Mouse (Mus musculus) embryonic facial prominence, embryonic 11.5 days (tissue): ENCODE data around the gene Polr2f. TPM values are rescaled to one million over a fixed set of nuclear protein-coding genes. Genes with fewer than 3 reads are reported as not detected.

ENCODE experiments used
- ATAC-seq: fragments of 200-750 bp; cut with Nextera tagmentation; replicated peaks from 2 replicates; pipeline ENCODE4 v1.8.0; 2017; ENCODE audit warnings: low read depth; ENCODE audit not compliant: insufficient number of reproducible peaks, low FRiP score, low TSS enrichment
- DNase-seq: peaks from one replicate; pipeline ENCODE4 v3.0.0-alpha.2; 2015; ENCODE audit warnings: low spot score
- H3K27ac ChIP-seq: fragments of 300-500 bp; sonication (generic); replicated peaks from 2 replicates; pipeline ENCODE4 v1.5.1; 2014; ENCODE audit warnings: mild to moderate bottlenecking, low read depth, low read length, control low read depth
- H3K27me3 ChIP-seq: fragments of 300-500 bp; sonication (generic); 2 replicates; pipeline ENCODE4 v1.6.1; 2014; ENCODE audit warnings: mild to moderate bottlenecking, low read length, moderate library complexity, mixed read lengths; ENCODE audit not compliant: control insufficient read depth, insufficient read depth
- H3K36me3 ChIP-seq: fragments of 300-500 bp; sonication (generic); replicated peaks from 2 replicates; pipeline ENCODE4 v1.6.1; 2014; ENCODE audit warnings: low read depth, mild to moderate bottlenecking, low read length, moderate library complexity, mixed read lengths; ENCODE audit not compliant: control insufficient read depth, insufficient read depth
- H3K4me1 ChIP-seq: fragments of 300-500 bp; sonication (generic); 2 replicates; pipeline ENCODE4 v1.6.1; 2014; ENCODE audit warnings: low read length, mixed read lengths; ENCODE audit not compliant: control insufficient read depth, insufficient read depth
- H3K4me2 ChIP-seq: fragments of 300-500 bp; sonication (generic); 2 replicates; pipeline ENCODE4 v1.6.1; 2014; ENCODE audit warnings: low read depth, mild to moderate bottlenecking, control low read depth, low read length, moderate library complexity
- H3K4me3 ChIP-seq: fragments of 300-500 bp; sonication (generic); 2 replicates; pipeline ENCODE4 v1.5.1; 2014; ENCODE audit warnings: low read depth, low read length, control low read depth
- H3K9ac ChIP-seq: fragments of 300-500 bp; sonication (generic); replicated peaks from 2 replicates; pipeline ENCODE4 v1.6.1; 2014; ENCODE audit warnings: mild to moderate bottlenecking, control low read depth, low read length
- H3K9me3 ChIP-seq: fragments of 300-500 bp; sonication (generic); replicated peaks from 2 replicates; pipeline ENCODE4 v1.6.1; 2016; ENCODE audit warnings: mild to moderate bottlenecking, low read length, inconsistent platforms, mixed read lengths; ENCODE audit not compliant: control insufficient read depth
- WGBS: fragments of 180-500 bp; shearing (Covaris S2); extraction: QIAGEN DNeasy Blood & Tissue Kit; methylation state at CpG from one replicate; pipeline ENCODE4 v1.1.7; 2014; 5-methylcytosine and 5-hydroxymethylcytosine counted together
- polyA plus RNA-seq: library from polyadenylated mRNA; unstranded; fragments of >200 nt; fragmentation: Nextera tagmentation; extraction: Ambion mirVana; gene quantifications from 2 replicates; pipeline ENCODE4 v1.2.1, GENCODE M21; 2014

Gene Polr2f
- polyA plus RNA-seq, 1 experiment from 2014 or later: 414 TPM

GRCm38 (mm10) chr15:79123751-79124150, 17.1 kb upstream of the Polr2f start:
- ATAC-seq (no peak), DNase-seq (no peak)
- H3K36me3 ChIP-seq: peaks cover 4% of the 10 kb centered on the region
- no peaks in the 10 kb centered on the region for H3K4me1 ChIP-seq
- H3K9me3 ChIP-seq: no peaks in the 10 kb centered on the region
- WGBS: 89% methylated on average over 6 of the region's 6 CpGs
- no peak overlapping the region for H3K4me3 ChIP-seq
- no peak overlapping the region for H3K4me2 ChIP-seq
- H3K27me3 ChIP-seq: no peaks in the 10 kb centered on the region
- H3K9ac ChIP-seq: no peak overlapping the region
- H3K27ac ChIP-seq: no peak overlapping the region

- ATAC-seq: no peak
Observed at GRCm38 (mm10) chr15:79124331-79124875, 16.4 kb upstream of the Polr2f start.

GRCm38 (mm10) chr15:79126217-79126932, 14.4 kb upstream of the Polr2f start:
- ATAC-seq: no peak
- Histone ChIP-seq H3K4me3 (no peak overlapping the region), H3K9me3 (no peaks in the 10 kb centered on the region), H3K9ac (no peak overlapping the region), H3K27me3 (no peaks in the 10 kb centered on the region), H3K4me1 (no peaks in the 10 kb centered on the region), H3K4me2 (no peak overlapping the region), H3K27ac (no peak overlapping the region), H3K36me3 (peaks cover 4% of the 10 kb centered on the region)
- WGBS: 82% methylated on average over 13 of the region's 13 CpGs
- DNase-seq: peak; percentile 54

More at GRCm38 (mm10) chr15:79124331-79124875, 16.4 kb upstream of the Polr2f start:
- DNase-seq: no peak
- H3K36me3 ChIP-seq: peaks cover 4% of the 10 kb centered on the region
- H3K4me3 ChIP-seq: no peak overlapping the region
- H3K9me3 ChIP-seq: no peaks in the 10 kb centered on the region
- H3K4me2 ChIP-seq: no peak overlapping the region
- no peak overlapping the region for H3K27ac ChIP-seq
- no peak overlapping the region for H3K9ac ChIP-seq
- 85% methylated on average over 10 of the region's 10 CpGs for WGBS
- H3K4me1 ChIP-seq: no peaks in the 10 kb centered on the region
- H3K27me3 ChIP-seq: no peaks in the 10 kb centered on the region

- peaks cover 4% of the 10 kb centered on the region for H3K36me3 ChIP-seq
- no peak overlapping the region for H3K4me2 ChIP-seq
- 94% methylated on average over 12 of the region's 12 CpGs for WGBS
- no peak overlapping the region for H3K9ac ChIP-seq
- no peak for ATAC-seq
- no peaks in the 10 kb centered on the region for H3K27me3 ChIP-seq
- H3K4me3 ChIP-seq: no peak overlapping the region
- DNase-seq: no peak
- H3K4me1 ChIP-seq: no peaks in the 10 kb centered on the region
- no peaks in the 10 kb centered on the region for H3K9me3 ChIP-seq
- no peak overlapping the region for H3K27ac ChIP-seq
Observed at GRCm38 (mm10) chr15:79127101-79127500, 13.7 kb upstream of the Polr2f start.

- H3K4me2 ChIP-seq: no peak overlapping the region
- H3K4me3 ChIP-seq: no peak overlapping the region
- 94% methylated on average over 5 of the region's 5 CpGs for WGBS
- H3K4me1 ChIP-seq: no peaks in the 10 kb centered on the region
- no peak overlapping the region for H3K27ac ChIP-seq
- DNase-seq (no peak), ATAC-seq (no peak)
- H3K36me3 ChIP-seq: peaks cover 4% of the 10 kb centered on the region
- H3K9me3 ChIP-seq: no peaks in the 10 kb centered on the region
- no peaks in the 10 kb centered on the region for H3K27me3 ChIP-seq
- no peak overlapping the region for H3K9ac ChIP-seq
Observed at GRCm38 (mm10) chr15:79128208-79128607, 12.6 kb upstream of the Polr2f start.

- Histone ChIP-seq H3K9me3 (no peaks in the 10 kb centered on the region), H3K36me3 (peaks cover 4% of the 10 kb centered on the region), H3K27ac (no peak overlapping the region), H3K4me1 (no peaks in the 10 kb centered on the region), H3K4me2 (no peak overlapping the region), H3K9ac (no peak overlapping the region), H3K4me3 (no peak overlapping the region), H3K27me3 (no peaks in the 10 kb centered on the region)
- 81% methylated on average over 7 of the region's 7 CpGs for WGBS
- ATAC-seq: no peak
- DNase-seq: no peak
Observed at GRCm38 (mm10) chr15:79129311-79129710, 11.5 kb upstream of the Polr2f start.

- WGBS: 91% methylated on average over 10 of the region's 10 CpGs
- H3K27me3 ChIP-seq: no peaks in the 10 kb centered on the region
- H3K9me3 ChIP-seq: no peaks in the 10 kb centered on the region
- H3K4me3 ChIP-seq: no peak overlapping the region
- no peak overlapping the region for H3K4me2 ChIP-seq
- peaks cover 4% of the 10 kb centered on the region for H3K36me3 ChIP-seq
- DNase-seq (no peak), ATAC-seq (no peak)
- H3K4me1 ChIP-seq: no peaks in the 10 kb centered on the region
- no peak overlapping the region for H3K27ac ChIP-seq
- no peak overlapping the region for H3K9ac ChIP-seq
Observed at GRCm38 (mm10) chr15:79130782-79131181, 10.0 kb upstream of the Polr2f start.

GRCm38 (mm10) chr15:79131442-79131841, 9.4 kb upstream of the Polr2f start:
- 73% methylated on average over 7 of the region's 7 CpGs for WGBS
- Histone ChIP-seq H3K36me3 (peaks cover 4% of the 10 kb centered on the region), H3K27me3 (no peaks in the 10 kb centered on the region), H3K4me1 (no peaks in the 10 kb centered on the region), H3K4me3 (no peak overlapping the region), H3K4me2 (no peak overlapping the region), H3K9me3 (no peaks in the 10 kb centered on the region), H3K27ac (no peak overlapping the region), H3K9ac (no peak overlapping the region)
- DNase-seq: no peak
- ATAC-seq: no peak
